Mouse (Mus musculus) hindbrain, embryonic 12.5 days (tissue): ENCODE results near the gene Gatc. TPM values are rescaled to one million over a fixed set of nuclear protein-coding genes. Genes with fewer than 3 reads are reported as not detected.
"Not testable (repeated sequence)": the region's sequence is repeated elsewhere in the genome, so short reads cannot be mapped to it uniquely, and the experiment has no call there.

ENCODE experiments used
- ATAC-seq: fragments of 200-750 bp; cut with Nextera tagmentation; 2 replicates; pipeline ENCODE4 v1.8.0; 2017; ENCODE audit warnings: moderate TSS enrichment; ENCODE audit not compliant: low FRiP score
- H3K27ac ChIP-seq: fragments of 300-500 bp; sonication (generic); 2 replicates; pipeline ENCODE4 v1.5.1; 2016; ENCODE audit warnings: mild to moderate bottlenecking
- H3K27me3 ChIP-seq: fragments of 300-500 bp; sonication (generic); 2 replicates; pipeline ENCODE4 v1.6.1; 2016; ENCODE audit warnings: mild to moderate bottlenecking
- H3K36me3 ChIP-seq: fragments of 300-500 bp; sonication (generic); 2 replicates; pipeline ENCODE4 v1.6.1; 2016; ENCODE audit warnings: mild to moderate bottlenecking
- H3K4me1 ChIP-seq: fragments of 300-500 bp; sonication (generic); 2 replicates; pipeline ENCODE4 v1.6.1; 2016
- H3K4me2 ChIP-seq: fragments of 300-500 bp; sonication (generic); replicated peaks from 2 replicates; pipeline ENCODE4 v1.6.1; 2016; ENCODE audit warnings: mild to moderate bottlenecking
- H3K4me3 ChIP-seq: fragments of 300-500 bp; sonication (generic); 2 replicates; pipeline ENCODE4 v1.5.1; 2016; ENCODE audit warnings: mild to moderate bottlenecking
- H3K9ac ChIP-seq: fragments of 300-500 bp; sonication (generic); 2 replicates; pipeline ENCODE4 v1.6.1; 2016; ENCODE audit warnings: mild to moderate bottlenecking, moderate library complexity
- H3K9me3 ChIP-seq: fragments of 300-500 bp; sonication (generic); replicated peaks from 2 replicates; pipeline ENCODE4 v1.6.1; 2016; ENCODE audit warnings: mild to moderate bottlenecking
- WGBS: fragments of 180-500 bp; shearing (Covaris S2); methylation state at CpG from one replicate; pipeline ENCODE4 v1.1.7; 2016; 5-methylcytosine and 5-hydroxymethylcytosine counted together
- polyA plus RNA-seq: library from polyadenylated mRNA; unstranded; fragments of >200 nt; fragmentation: Nextera tagmentation; extraction: Ambion mirVana; gene quantifications from 2 replicates; pipeline ENCODE4 v1.2.1, GENCODE M21; 2016

The Gatc gene
- polyA plus RNA-seq, 1 experiment from 2014 or later: 31.6 TPM

GRCm38 (mm10) chr5:115326875-115327609 lies 13.9 kb downstream of the Gatc start, which contains the start of gene Srsf9:
Gene Srsf9 (plus strand): TSS chr5:115327177.
- Histone ChIP-seq H3K4me2 (peak within 1 kb of the TSS; percentile 89), H3K4me1 (peaks cover 33% of the 10 kb centered on the region), H3K36me3 (peaks cover 23% of the 10 kb centered on the region), H3K4me3 (peak within 1 kb of the TSS; percentile 91), H3K9ac (peak within 1 kb of the TSS; percentile 91), H3K27ac (peak within 1 kb of the TSS; percentile 89), H3K9me3 (no peaks in the 10 kb centered on the region), H3K27me3 (no peaks in the 10 kb centered on the region)
- under 1% methylated on average over 81 of the region's 97 CpGs for WGBS
- ATAC-seq: peak; percentile 94

- H3K9ac ChIP-seq: peak overlapping the region; percentile 91
- 22% methylated on average over 11 of the region's 11 CpGs for WGBS
- peak overlapping the region; percentile 91 for H3K4me3 ChIP-seq
- no peaks in the 10 kb centered on the region for H3K27me3 ChIP-seq
- H3K9me3 ChIP-seq: no peaks in the 10 kb centered on the region
- peak overlapping the region; percentile 89 for H3K4me2 ChIP-seq
- peak; percentile 61 for ATAC-seq
- H3K27ac ChIP-seq: peak overlapping the region; percentile 89
- peaks cover 16% of the 10 kb centered on the region for H3K36me3 ChIP-seq
- peaks cover 33% of the 10 kb centered on the region for H3K4me1 ChIP-seq
Measured at GRCm38 (mm10) chr5:115326256-115326831, 14.6 kb downstream of the Gatc start.

- H3K9me3 ChIP-seq: no peaks in the 10 kb centered on the region
- H3K27ac ChIP-seq: peak overlapping the region; percentile 67
- peak; percentile 28; the same call in 1 of the 2 replicates for ATAC-seq
- peak overlapping the region; percentile 56 for H3K9ac ChIP-seq
- H3K27me3 ChIP-seq: no peaks in the 10 kb centered on the region
- peak overlapping the region; percentile 73 for H3K4me2 ChIP-seq
- under 1% methylated on average over 22 of the region's 22 CpGs for WGBS
- H3K4me3 ChIP-seq: peak overlapping the region; percentile 37
- no peaks in the 10 kb centered on the region for H3K36me3 ChIP-seq
- peaks cover 37% of the 10 kb centered on the region for H3K4me1 ChIP-seq
Measured at GRCm38 (mm10) chr5:115319004-115319940, 21.7 kb downstream of the Gatc start.

- WGBS: 4% methylated on average over 10 of the region's 10 CpGs
- Histone ChIP-seq H3K27ac (peak overlapping the region; percentile 76), H3K9ac (no peak overlapping the region), H3K36me3 (no peaks in the 10 kb centered on the region), H3K9me3 (no peaks in the 10 kb centered on the region), H3K4me2 (peak overlapping the region; percentile 9), H3K4me1 (peaks cover 43% of the 10 kb centered on the region), H3K27me3 (no peaks in the 10 kb centered on the region; the same call in 1 of the 2 replicates), H3K4me3 (no peak overlapping the region)
- peak; percentile 74 for ATAC-seq
Measured at GRCm38 (mm10) chr5:115317645-115318328, 23.2 kb downstream of the Gatc start.

GRCm38 (mm10) chr5:115316968-115317644 lies 23.9 kb downstream of the Gatc start:
- Histone ChIP-seq H3K27me3 (no peaks in the 10 kb centered on the region; the same call in 1 of the 2 replicates), H3K27ac (peak overlapping the region; percentile 76), H3K9me3 (no peaks in the 10 kb centered on the region), H3K4me3 (no peak overlapping the region), H3K9ac (no peak overlapping the region; the same call in 1 of the 2 replicates), H3K36me3 (no peaks in the 10 kb centered on the region), H3K4me1 (peaks cover 43% of the 10 kb centered on the region), H3K4me2 (peak overlapping the region; percentile 9)
- 5% methylated on average over 14 of the region's 14 CpGs for WGBS
- peak; percentile 62; the same call in 1 of the 2 replicates for ATAC-seq

GRCm38 (mm10) chr5:115313668-115313943 lies 27.4 kb downstream of the Gatc start:
- no peak overlapping the region for H3K4me3 ChIP-seq
- ATAC-seq: no peak
- H3K4me1 ChIP-seq: peaks cover 33% of the 10 kb centered on the region
- 45% methylated on average over 5 of the region's 5 CpGs for WGBS
- H3K36me3 ChIP-seq: no peaks in the 10 kb centered on the region
- no peak overlapping the region for H3K9ac ChIP-seq
- no peaks in the 10 kb centered on the region for H3K9me3 ChIP-seq
- no peaks in the 10 kb centered on the region; the same call in 1 of the 2 replicates for H3K27me3 ChIP-seq
- H3K27ac ChIP-seq: no peak overlapping the region
- no peak overlapping the region for H3K4me2 ChIP-seq

- Histone ChIP-seq H3K9me3 (no peaks in the 10 kb centered on the region), H3K9ac (no peak overlapping the region), H3K4me2 (no peak overlapping the region), H3K4me3 (no peak overlapping the region), H3K27ac (no peak overlapping the region), H3K36me3 (no peaks in the 10 kb centered on the region), H3K27me3 (no peaks in the 10 kb centered on the region; the same call in 1 of the 2 replicates), H3K4me1 (peaks cover 27% of the 10 kb centered on the region)
- no peak for ATAC-seq
- WGBS: 76% methylated on average over 10 of the region's 10 CpGs
Measured at GRCm38 (mm10) chr5:115312816-115313667, 27.9 kb downstream of the Gatc start.

GRCm38 (mm10) chr5:115312354-115312753 lies 28.6 kb downstream of the Gatc start:
- Histone ChIP-seq H3K9me3 (no peaks in the 10 kb centered on the region), H3K4me2 (no peak overlapping the region), H3K36me3 (no peaks in the 10 kb centered on the region), H3K4me1 (peaks cover 20% of the 10 kb centered on the region), H3K9ac (no peak overlapping the region), H3K4me3 (no peak overlapping the region; the same call in 1 of the 2 replicates), H3K27ac (no peak overlapping the region), H3K27me3 (no peaks in the 10 kb centered on the region; the same call in 1 of the 2 replicates)
- 82% methylated on average over 4 of the region's 4 CpGs for WGBS
- no peak for ATAC-seq

- not testable (repeated sequence) for H3K4me3 ChIP-seq, H3K9me3 ChIP-seq, H3K9ac ChIP-seq, H3K27ac ChIP-seq, ATAC-seq, H3K27me3 ChIP-seq
- Histone ChIP-seq H3K4me2 (peak overlapping the region; percentile 65), H3K4me1 (peaks cover 25% of the 10 kb centered on the region), H3K36me3 (peaks cover 19% of the 10 kb centered on the region)
- 74% methylated on average over 6 of the region's 7 CpGs for WGBS
Measured at GRCm38 (mm10) chr5:115302190-115302589, 38.8 kb downstream of the Gatc start.

- peak overlapping the region; percentile 95; the same call in 1 of the 2 replicates for H3K27ac ChIP-seq
Measured at GRCm38 (mm10) chr5:115301615-115302014, 39.4 kb downstream of the Gatc start.

More at GRCm38 (mm10) chr5:115301615-115302014, 39.4 kb downstream of the Gatc start:
- Histone ChIP-seq H3K4me3 (peak overlapping the region; percentile 89), H3K36me3 (peaks cover 25% of the 10 kb centered on the region), H3K4me2 (peak overlapping the region; percentile 65), H3K9ac (peak overlapping the region; percentile 42), H3K4me1 (peaks cover 25% of the 10 kb centered on the region), H3K27me3 (peaks cover 7% of the 10 kb centered on the region), H3K9me3 (no peaks in the 10 kb centered on the region)
- 31% methylated on average over 13 of the region's 13 CpGs for WGBS
- ATAC-seq: no peak
